18 mouse cellular contexts compared by ENCODE assay signal in the genomic region with DNA sequence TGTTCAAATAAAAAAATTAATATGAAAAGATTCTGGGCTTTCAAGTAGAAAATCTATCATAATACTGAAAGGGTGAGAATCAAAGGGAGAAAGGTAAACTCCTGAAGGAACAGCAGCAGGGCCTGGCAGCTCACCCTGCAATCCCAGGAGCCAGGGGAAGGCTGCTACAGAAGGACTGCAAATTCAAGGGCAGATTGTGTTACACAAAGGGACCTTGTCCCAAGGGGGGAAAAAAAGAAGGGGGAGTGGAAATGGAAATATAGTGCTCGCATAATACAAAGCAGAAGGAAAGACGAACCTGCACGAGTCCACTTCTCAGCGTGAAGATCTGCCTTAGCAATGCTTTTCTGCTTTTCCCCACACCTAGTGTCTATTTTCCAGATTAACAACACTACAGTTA. TPM values are rescaled to one million over a fixed set of nuclear protein-coding genes. Genes with fewer than 3 reads are reported as not detected.
A peak's percentile ranks its signal among the peaks of the same experiment; 100 is the strongest.
DNase-seq lines count a peak whose midpoint lies in the region; TF ChIP-seq lines count a peak whose summit lies in the region.
"Had no signal": no experiment of that assay in that cellular context is flagged by ENCODE, and none has a peak within 500 bp of the region (broad histone marks: within the 10 kb centered on the region; RNA-seq: fewer than 3 reads in every experiment).

No protein-coding gene starts in this region.

- intact Hi-C loops in gastrocnemius, postnatal 36 days (cut with DNase I): no loop called here

- H3K27me3 ChIP-seq in kidney, adult 2 months (replicated peaks; ENCODE audit: control insufficient read depth, insufficient read depth, low read length): no peaks in the 10 kb centered on the region
- H3K27me3 ChIP-seq: embryonic facial prominence, embryonic 15.5 days; limb, embryonic 12.5 days; midbrain, embryonic 12.5 days had no signal

- H3K4me3 ChIP-seq in kidney, adult 2 months (ENCODE audit: insufficient read depth, low read depth, low read length): no peak overlapping the region
- H3K4me3 ChIP-seq: embryonic facial prominence, embryonic 15.5 days; heart, embryonic 10.5 days; hindbrain, embryonic 10.5 days; limb, embryonic 12.5 days; midbrain, embryonic 12.5 days had no signal

- H3K36me3 ChIP-seq in kidney, adult 2 months (ENCODE audit: control insufficient read depth, insufficient read depth, low read length): no peaks in the 10 kb centered on the region
- H3K36me3 ChIP-seq: embryonic facial prominence, embryonic 15.5 days; heart, embryonic 10.5 days; limb, embryonic 12.5 days; midbrain, embryonic 12.5 days had no signal

- TF ChIP-seq POLR2A in kidney, adult 2 months (IDR thresholded peaks at IDR 0.05; ENCODE audit: low read depth, low read length): no peak
- no peak for TF ChIP-seq POLR2A in brain, embryonic 14.5 days (IDR thresholded peaks at IDR 0.05; ENCODE audit: borderline replicate concordance, extremely low read depth, insufficient read depth, insufficient read length, poor library complexity, severe bottlenecking)

- DNase-seq in embryo, embryonic 11 days: peak; percentile 36
- DNase-seq in embryo, embryonic 9.5 days (ENCODE audit: extremely low spot score): no peak
- DNase-seq in kidney, adult 2 months: no peak
- no peak for DNase-seq in kidney, postnatal 14 days
- peak; percentile 55 for DNase-seq in brain, embryonic 14.5 days (ENCODE audit: low read depth)
- DNase-seq in forelimb bud, embryonic 11.5 days (ENCODE audit: low read depth, low spot score): peak; percentile 49
- no peak for DNase-seq in gastrocnemius, postnatal 36 days
- DNase-seq: cerebellum, adult 8-10 months; cerebellum, postnatal 36 days; lung, adult 18-20 months; lung, postnatal 14 days; right cerebral cortex, postnatal 14 days had no signal

- TF ChIP-seq CTCF in kidney, adult 2 months (conservative IDR thresholded peaks at IDR 0.05; ENCODE audit: insufficient read depth, insufficient read length, low read depth, low read length): no peak
- no peak for TF ChIP-seq CTCF in brain, embryonic 14.5 days (IDR thresholded peaks at IDR 0.05; ENCODE audit: borderline replicate concordance, extremely low read depth, insufficient read depth, insufficient read length)

- 55% methylated on average over 4 of the region's 4 CpGs for WGBS in kidney, adult 2 months

- H3K4me1 ChIP-seq in kidney, adult 2 months (ENCODE audit: control insufficient read depth, insufficient read depth, low read length): peaks cover 26% of the 10 kb centered on the region

- 0 out of 2 replicates have a peak overlapping the region, but pooled peaks have one; percentile 52 for H3K27ac ChIP-seq in kidney, adult 2 months (ENCODE audit: insufficient read depth, low read depth, low read length)
- H3K27ac ChIP-seq: embryonic facial prominence, embryonic 15.5 days; heart, embryonic 10.5 days; hindbrain, embryonic 10.5 days; limb, embryonic 12.5 days; midbrain, embryonic 12.5 days; stomach, postnatal 0 days had no signal

RNA-seq across cellular contexts. Expression of gene Enah, which starts 21.1 kb away (rescaled TPM):
- 9.5 and 10.1 TPM in 2 replicates for polyA plus RNA-seq in kidney, adult 2 months (2012; rRNA removed)
- 79.5 and 122 TPM in 2 replicates for polyA plus RNA-seq in brain, embryonic 14.5 days (2012; rRNA removed)
- total RNA-seq in gastrocnemius, postnatal 36 days (2021): 10 to 100 TPM; 50.1 to 69.1 TPM

Comparison
In these comparisons a context has a peak if more than half of its experiments do, and no peak if none do; other contexts are left out.
1. DNase-seq: peak in embryo, embryonic 11 days (single experiment), brain, embryonic 14.5 days (single experiment) and forelimb bud, embryonic 11.5 days (single experiment); none in embryo, embryonic 9.5 days (single experiment), kidney, adult 2 months (single experiment), kidney, postnatal 14 days (single experiment) and gastrocnemius, postnatal 36 days (0 of 2).